Mouse (Mus musculus) forebrain, embryonic 11.5 days (tissue): Measurements from ENCODE around the gene Phlda1. TPM values are rescaled to one million over a fixed set of nuclear protein-coding genes. Genes with fewer than 3 reads are reported as not detected.

Source experiments
- ATAC-seq: fragments of 200-750 bp; cut with Nextera tagmentation; replicated peaks from 2 replicates; pipeline ENCODE4 v1.8.0; 2017; ENCODE audit warnings: moderate TSS enrichment; ENCODE audit not compliant: low FRiP score
- DNase-seq: peaks from one replicate; pipeline ENCODE4 v3.0.0-alpha.2; 2017; ENCODE audit warnings: low spot score
- H3K27ac ChIP-seq: fragments of 300-500 bp; sonication (generic); 2 replicates; pipeline ENCODE4 v1.5.1; 2014; ENCODE audit warnings: low read depth, low read length
- H3K27me3 ChIP-seq: fragments of 300-500 bp; sonication (generic); 2 replicates; pipeline ENCODE4 v1.6.1; 2014; ENCODE audit warnings: mild to moderate bottlenecking, low read length, mixed read lengths; ENCODE audit not compliant: control insufficient read depth, insufficient read depth
- H3K36me3 ChIP-seq: fragments of 300-500 bp; sonication (generic); 2 replicates; pipeline ENCODE4 v1.6.1; 2014; ENCODE audit warnings: mild to moderate bottlenecking, low read length, moderate library complexity, mixed read lengths; ENCODE audit not compliant: control insufficient read depth, insufficient read depth
- H3K4me1 ChIP-seq: fragments of 300-500 bp; sonication (generic); replicated peaks from 2 replicates; pipeline ENCODE4 v1.6.1; 2014; ENCODE audit warnings: low read length, mixed read lengths; ENCODE audit not compliant: control insufficient read depth, insufficient read depth
- H3K4me2 ChIP-seq: fragments of 300-500 bp; sonication (generic); 2 replicates; pipeline ENCODE4 v1.6.1; 2014; ENCODE audit warnings: low read depth, mild to moderate bottlenecking, low read length, moderate library complexity, mixed read lengths; ENCODE audit not compliant: severe bottlenecking
- H3K4me3 ChIP-seq: fragments of 300-500 bp; sonication (generic); 2 replicates; pipeline ENCODE4 v1.5.1; 2014; ENCODE audit warnings: low read depth, low read length
- H3K9ac ChIP-seq: fragments of 300-500 bp; sonication (generic); 2 replicates; pipeline ENCODE4 v1.6.1; 2014; ENCODE audit warnings: low read length
- H3K9me3 ChIP-seq: fragments of 300-500 bp; sonication (generic); 2 replicates; pipeline ENCODE4 v1.6.1; 2016; ENCODE audit warnings: low read length, mixed read lengths; ENCODE audit not compliant: control insufficient read depth
- WGBS: fragments of 180-500 bp; shearing (Covaris S2); extraction: QIAGEN DNeasy Blood & Tissue Kit; methylation state at CpG from one replicate; pipeline ENCODE4 v1.1.7; 2014; 5-methylcytosine and 5-hydroxymethylcytosine counted together
- polyA plus RNA-seq: library from polyadenylated mRNA; unstranded; fragments of >200 nt; fragmentation: Nextera tagmentation; extraction: Ambion mirVana; gene quantifications from 2 replicates; pipeline ENCODE4 v1.2.1, GENCODE M21; 2014

Gene Phlda1
- polyA plus RNA-seq, 1 experiment from 2014 or later = 12.5 TPM

- DNase-seq (no peak), ATAC-seq (no peak)
- H3K36me3 ChIP-seq = no peaks in the 10 kb centered on the region
- no peaks in the 10 kb centered on the region for H3K27me3 ChIP-seq
- H3K4me3 ChIP-seq = no peak overlapping the region
- no peaks in the 10 kb centered on the region for H3K9me3 ChIP-seq
- no peak overlapping the region for H3K4me2 ChIP-seq
- no peak overlapping the region for H3K27ac ChIP-seq
- WGBS = 89% methylated on average over 17 of the region's 17 CpGs
- H3K9ac ChIP-seq = no peak overlapping the region
- H3K4me1 ChIP-seq = no peaks in the 10 kb centered on the region
Observed at GRCm38 (mm10) chr10:111515071-111516010, 9.3 kb downstream of the Phlda1 start.

- H3K9me3 ChIP-seq = no peaks in the 10 kb centered on the region
- no peak overlapping the region for H3K27ac ChIP-seq
- H3K4me2 ChIP-seq = no peak overlapping the region
- H3K9ac ChIP-seq = no peak overlapping the region
- H3K4me1 ChIP-seq = no peaks in the 10 kb centered on the region
- H3K36me3 ChIP-seq = no peaks in the 10 kb centered on the region
- ATAC-seq (no peak), DNase-seq (no peak)
- H3K27me3 ChIP-seq = no peaks in the 10 kb centered on the region
- WGBS = 74% methylated on average over 13 of the region's 13 CpGs
- H3K4me3 ChIP-seq = no peak overlapping the region
Observed at GRCm38 (mm10) chr10:111516172-111516588, 10.1 kb downstream of the Phlda1 start.

- no peak overlapping the region for H3K9ac ChIP-seq
- no peak for DNase-seq
- ATAC-seq = no peak
- no peak overlapping the region for H3K4me3 ChIP-seq
- 89% methylated on average over 8 of the region's 8 CpGs for whole genome bisulfite sequencing
- no peak overlapping the region for H3K4me2 ChIP-seq
- H3K36me3 ChIP-seq = no peaks in the 10 kb centered on the region
- no peaks in the 10 kb centered on the region for H3K9me3 ChIP-seq
- no peaks in the 10 kb centered on the region for H3K4me1 ChIP-seq
- H3K27me3 ChIP-seq = no peaks in the 10 kb centered on the region
- H3K27ac ChIP-seq = no peak overlapping the region
Observed at GRCm38 (mm10) chr10:111516804-111517436, 10.8 kb downstream of the Phlda1 start.

- no peak for DNase-seq
- Histone ChIP-seq H3K27me3 (no peaks in the 10 kb centered on the region), H3K27ac (no peak overlapping the region), H3K4me3 (no peak overlapping the region), H3K9me3 (no peaks in the 10 kb centered on the region), H3K36me3 (no peaks in the 10 kb centered on the region), H3K4me1 (no peaks in the 10 kb centered on the region), H3K9ac (no peak overlapping the region), H3K4me2 (no peak overlapping the region)
- WGBS = 88% methylated on average over 4 of the region's 4 CpGs
- ATAC-seq = no peak
Observed at GRCm38 (mm10) chr10:111518350-111518749, 12.3 kb downstream of the Phlda1 start.

DNA sequence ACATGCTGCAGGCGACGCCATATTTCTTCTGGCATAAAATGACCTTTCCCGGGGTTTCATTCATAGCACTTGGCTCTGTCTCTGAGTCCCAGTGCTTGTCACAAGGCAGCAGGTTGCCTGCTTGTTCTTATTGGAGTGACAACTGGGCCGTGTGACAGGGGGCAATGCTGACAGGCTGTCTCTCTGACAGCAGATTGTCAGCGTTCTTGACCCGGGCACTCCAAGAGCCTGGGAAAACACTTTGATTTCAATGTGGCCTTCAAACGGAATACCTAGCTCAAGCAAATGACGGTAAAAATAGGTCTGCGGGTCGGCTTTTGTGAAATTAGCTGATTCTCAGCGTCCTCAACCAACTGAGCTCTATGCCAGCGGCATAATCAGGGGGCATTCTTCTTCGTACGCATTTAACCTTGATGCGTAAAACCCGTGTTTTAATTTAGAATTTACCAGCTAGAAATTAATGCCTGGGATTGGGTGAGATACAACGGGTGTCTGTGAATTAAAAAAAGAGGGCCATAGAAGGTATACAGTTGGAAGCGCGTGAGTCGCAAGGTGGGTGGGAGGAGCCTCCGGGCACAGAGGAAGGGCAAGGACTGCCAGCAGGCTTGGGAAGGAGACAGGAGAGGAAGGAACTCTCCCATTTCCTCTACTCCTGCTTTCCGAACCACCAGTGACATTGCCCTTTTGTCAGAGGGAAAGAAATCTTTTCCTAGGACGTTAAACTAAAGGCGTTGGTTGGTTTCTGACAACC is 13.7 kb downstream of the Phlda1 start:
- no peak overlapping the region for H3K9ac ChIP-seq
- no peaks in the 10 kb centered on the region for H3K9me3 ChIP-seq
- no peaks in the 10 kb centered on the region for H3K36me3 ChIP-seq
- DNase-seq (no peak), ATAC-seq (no peak)
- H3K27ac ChIP-seq = no peak overlapping the region
- H3K4me1 ChIP-seq = no peaks in the 10 kb centered on the region
- 47% methylated on average over 24 of the region's 24 CpGs for WGBS
- peak overlapping the region; percentile 19 for H3K4me2 ChIP-seq
- no peak overlapping the region; the same call in 1 of the 2 replicates for H3K4me3 ChIP-seq
- no peaks in the 10 kb centered on the region for H3K27me3 ChIP-seq

- H3K36me3 ChIP-seq = no peaks in the 10 kb centered on the region
- no peaks in the 10 kb centered on the region for H3K27me3 ChIP-seq
- H3K27ac ChIP-seq = no peak overlapping the region
- no peak overlapping the region for H3K4me2 ChIP-seq
- no peak overlapping the region for H3K9ac ChIP-seq
- DNase-seq (no peak), ATAC-seq (no peak)
- WGBS = 65% methylated on average over 3 of the region's 3 CpGs
- no peaks in the 10 kb centered on the region for H3K4me1 ChIP-seq
- H3K9me3 ChIP-seq = no peaks in the 10 kb centered on the region
- H3K4me3 ChIP-seq = no peak overlapping the region
Observed at GRCm38 (mm10) chr10:111520621-111521020, 14.5 kb downstream of the Phlda1 start.

GRCm38 (mm10) chr10:111521636-111522035 is 15.6 kb downstream of the Phlda1 start:
- no peaks in the 10 kb centered on the region for H3K9me3 ChIP-seq
- no peaks in the 10 kb centered on the region for H3K36me3 ChIP-seq
- ATAC-seq (no peak), DNase-seq (no peak)
- 73% methylated on average over 4 of the region's 4 CpGs for WGBS
- H3K9ac ChIP-seq = no peak overlapping the region
- no peak overlapping the region for H3K4me3 ChIP-seq
- no peaks in the 10 kb centered on the region for H3K27me3 ChIP-seq
- H3K27ac ChIP-seq = no peak overlapping the region
- no peaks in the 10 kb centered on the region for H3K4me1 ChIP-seq
- H3K4me2 ChIP-seq = no peak overlapping the region

- H3K27ac ChIP-seq = no peak overlapping the region
- WGBS = 90% methylated on average over 4 of the region's 4 CpGs
- no peaks in the 10 kb centered on the region for H3K9me3 ChIP-seq
- H3K4me3 ChIP-seq = no peak overlapping the region
- DNase-seq = no peak
- no peak overlapping the region for H3K9ac ChIP-seq
- no peak overlapping the region for H3K4me2 ChIP-seq
- no peak for ATAC-seq
- H3K4me1 ChIP-seq = no peaks in the 10 kb centered on the region
- H3K27me3 ChIP-seq = no peaks in the 10 kb centered on the region
- H3K36me3 ChIP-seq = no peaks in the 10 kb centered on the region
Observed at GRCm38 (mm10) chr10:111522230-111522629, 16.1 kb downstream of the Phlda1 start.
